Mouse (Mus musculus): ENCODE results near the gene Kcnk3. TPM values are rescaled to one million over a fixed set of nuclear protein-coding genes. Genes with fewer than 3 reads are reported as not detected.
A peak's percentile ranks its signal among the peaks of the same experiment; 100 is the strongest.

The Kcnk3 gene
- polyA plus RNA-seq, 1 experiment from 2014 or later, result 11.1 TPM

GRCm38 (mm10) chr5:30611689-30612088 is 23.7 kb downstream of the Kcnk3 start:
- Histone ChIP-seq H3K36me3 (ENCODE audit: control insufficient read depth, insufficient read depth, low read length) (no peaks in the 10 kb centered on the region; the same call in 1 of the 2 replicates), H3K4me2 (replicated peaks; ENCODE audit: low read depth) (no peak overlapping the region), H3K4me1 (replicated peaks; ENCODE audit: control insufficient read depth, insufficient read depth) (peaks cover 13% of the 10 kb centered on the region), H3K9me3 (ENCODE audit: control insufficient read depth, low read length) (no peaks in the 10 kb centered on the region), H3K9ac (ENCODE audit: low read length) (no peak overlapping the region), H3K4me3 (ENCODE audit: low read depth, low read length) (no peak overlapping the region), H3K27ac (replicated peaks) (no peak overlapping the region), H3K27me3 (ENCODE audit: control insufficient read depth, insufficient read depth, low read length) (no peaks in the 10 kb centered on the region)
- WGBS, result 39% methylated on average over 3 of the region's 3 CpGs
- no peak for TF ChIP-seq EP300 (optimal IDR thresholded peaks at IDR 0.05)
- no peak for TF ChIP-seq CTCF (IDR thresholded peaks at IDR 0.05; ENCODE audit: low read depth)
- ATAC-seq (ENCODE audit: low FRiP score, low TSS enrichment) (no peak), DNase-seq (ENCODE audit: low spot score) (no peak)

GRCm38 (mm10) chr5:30612575-30612974 is 24.6 kb downstream of the Kcnk3 start:
- Histone ChIP-seq H3K4me3 (ENCODE audit: low read depth, low read length) (no peak overlapping the region), H3K4me2 (replicated peaks; ENCODE audit: low read depth) (no peak overlapping the region), H3K27ac (replicated peaks) (no peak overlapping the region), H3K9me3 (ENCODE audit: control insufficient read depth, low read length) (no peaks in the 10 kb centered on the region), H3K4me1 (replicated peaks; ENCODE audit: control insufficient read depth, insufficient read depth) (peaks cover 13% of the 10 kb centered on the region), H3K27me3 (ENCODE audit: control insufficient read depth, insufficient read depth, low read length) (no peaks in the 10 kb centered on the region), H3K36me3 (ENCODE audit: control insufficient read depth, insufficient read depth, low read length) (no peaks in the 10 kb centered on the region), H3K9ac (ENCODE audit: low read length) (no peak overlapping the region)
- 50% methylated on average over 4 of the region's 4 CpGs for WGBS
- ATAC-seq (ENCODE audit: low FRiP score, low TSS enrichment) (peak; percentile 43; the same call in 1 of the 2 replicates), DNase-seq (ENCODE audit: low spot score) (peak; percentile 59)
- TF ChIP-seq CTCF (IDR thresholded peaks at IDR 0.05; ENCODE audit: low read depth), result no peak
- no peak for TF ChIP-seq EP300 (optimal IDR thresholded peaks at IDR 0.05)

GRCm38 (mm10) chr5:30613242-30613641 is 25.3 kb downstream of the Kcnk3 start:
- no peak for TF ChIP-seq EP300 (optimal IDR thresholded peaks at IDR 0.05)
- TF ChIP-seq CTCF (IDR thresholded peaks at IDR 0.05; ENCODE audit: low read depth), result no peak
- WGBS, result 45% methylated on average over 8 of the region's 8 CpGs
- DNase-seq (ENCODE audit: low spot score), result no peak
- Histone ChIP-seq H3K4me3 (ENCODE audit: low read depth, low read length) (no peak overlapping the region), H3K9ac (ENCODE audit: low read length) (no peak overlapping the region), H3K4me1 (replicated peaks; ENCODE audit: control insufficient read depth, insufficient read depth) (peaks cover 17% of the 10 kb centered on the region), H3K36me3 (ENCODE audit: control insufficient read depth, insufficient read depth, low read length) (no peaks in the 10 kb centered on the region), H3K4me2 (replicated peaks; ENCODE audit: low read depth) (peak overlapping the region; percentile 1; the same call in 1 of the 2 replicates), H3K27ac (replicated peaks) (peak overlapping the region; percentile 91), H3K27me3 (ENCODE audit: control insufficient read depth, insufficient read depth, low read length) (no peaks in the 10 kb centered on the region), H3K9me3 (ENCODE audit: control insufficient read depth, low read length) (no peaks in the 10 kb centered on the region)
- ATAC-seq (ENCODE audit: low FRiP score, low TSS enrichment), result no peak

DNA sequence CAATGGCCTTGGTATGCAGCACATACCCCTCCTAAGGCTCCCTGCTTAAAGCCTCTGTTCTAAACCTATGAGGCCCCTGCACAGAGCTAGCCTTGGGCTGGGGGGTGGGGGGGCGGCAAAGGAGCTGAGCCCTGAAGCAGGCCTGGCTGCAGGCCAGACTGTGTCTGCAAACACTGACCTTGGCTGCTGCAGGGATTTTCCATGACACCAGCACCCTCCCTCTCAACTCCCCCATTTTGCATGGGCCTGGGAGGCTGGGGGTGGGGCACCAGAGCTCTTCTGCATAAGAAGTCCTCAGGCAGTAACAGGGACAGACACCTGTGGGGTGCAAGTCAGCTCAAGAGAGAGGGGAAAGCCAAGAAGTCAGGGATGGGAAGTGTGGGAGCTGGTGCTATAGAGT is 26.3 kb downstream of the Kcnk3 start:
- Histone ChIP-seq H3K4me1 (replicated peaks; ENCODE audit: control insufficient read depth, insufficient read depth) (peaks cover 17% of the 10 kb centered on the region), H3K4me2 (replicated peaks; ENCODE audit: low read depth) (peak overlapping the region; percentile 38), H3K27ac (replicated peaks) (peak overlapping the region; percentile 91), H3K9ac (ENCODE audit: low read length) (peak overlapping the region; percentile 27; the same call in 1 of the 2 replicates), H3K36me3 (ENCODE audit: control insufficient read depth, insufficient read depth, low read length) (no peaks in the 10 kb centered on the region), H3K9me3 (ENCODE audit: control insufficient read depth, low read length) (no peaks in the 10 kb centered on the region), H3K4me3 (ENCODE audit: low read depth, low read length) (no peak overlapping the region), H3K27me3 (ENCODE audit: control insufficient read depth, insufficient read depth, low read length) (no peaks in the 10 kb centered on the region)
- ATAC-seq (ENCODE audit: low FRiP score, low TSS enrichment), result peak; percentile 21; the same call in 1 of the 2 replicates
- TF ChIP-seq EP300 (optimal IDR thresholded peaks at IDR 0.05) (no peak), CTCF (IDR thresholded peaks at IDR 0.05; ENCODE audit: low read depth) (no peak)
- WGBS, result 8% methylated on average over 1 of the region's 1 CpGs
- peak; percentile 81 for DNase-seq (ENCODE audit: low spot score)

DNA sequence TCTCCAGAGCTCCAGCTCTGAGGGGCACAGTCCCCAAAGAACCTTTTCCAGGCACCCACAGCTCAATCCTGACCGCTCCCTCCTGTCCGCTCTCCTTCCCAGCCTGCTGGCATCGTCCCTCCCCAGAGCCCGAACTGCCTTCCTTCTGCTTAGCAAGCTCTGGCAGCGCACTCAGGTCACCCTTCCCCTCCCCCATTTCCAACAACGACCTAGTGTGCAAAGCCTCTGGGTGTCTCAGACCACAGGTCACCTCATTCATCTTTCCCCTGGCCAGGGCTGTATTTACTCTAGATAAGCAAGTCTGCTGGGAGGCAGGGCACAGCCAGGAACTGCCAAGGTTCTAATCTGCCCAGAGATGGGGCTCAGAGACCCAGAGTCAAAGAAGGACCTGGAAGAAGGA is 27.4 kb downstream of the Kcnk3 start:
- peak; percentile 88 for DNase-seq (ENCODE audit: low spot score)
- peaks cover 17% of the 10 kb centered on the region for H3K4me1 ChIP-seq (replicated peaks; ENCODE audit: control insufficient read depth, insufficient read depth)
- TF ChIP-seq CTCF (IDR thresholded peaks at IDR 0.05; ENCODE audit: low read depth) (no peak), EP300 (optimal IDR thresholded peaks at IDR 0.05) (no peak)
- H3K4me3 ChIP-seq (ENCODE audit: low read depth, low read length), result no peak overlapping the region
- peak overlapping the region; percentile 27; the same call in 1 of the 2 replicates for H3K4me2 ChIP-seq (replicated peaks; ENCODE audit: low read depth)
- peak; percentile 83 for ATAC-seq (ENCODE audit: low FRiP score, low TSS enrichment)
- peak overlapping the region; percentile 45 for H3K9ac ChIP-seq (ENCODE audit: low read length)
- H3K36me3 ChIP-seq (ENCODE audit: control insufficient read depth, insufficient read depth, low read length), result no peaks in the 10 kb centered on the region
- H3K9me3 ChIP-seq (ENCODE audit: control insufficient read depth, low read length), result no peaks in the 10 kb centered on the region
- H3K27me3 ChIP-seq (ENCODE audit: control insufficient read depth, insufficient read depth, low read length), result no peaks in the 10 kb centered on the region
- H3K27ac ChIP-seq (replicated peaks), result peak overlapping the region; percentile 91
- WGBS, result 34% methylated on average over 6 of the region's 6 CpGs

- Histone ChIP-seq H3K36me3 (ENCODE audit: control insufficient read depth, insufficient read depth, low read length) (no peaks in the 10 kb centered on the region), H3K4me1 (replicated peaks; ENCODE audit: control insufficient read depth, insufficient read depth) (peaks cover 17% of the 10 kb centered on the region), H3K9me3 (ENCODE audit: control insufficient read depth, low read length) (no peaks in the 10 kb centered on the region), H3K4me3 (ENCODE audit: low read depth, low read length) (no peak overlapping the region), H3K4me2 (replicated peaks; ENCODE audit: low read depth) (no peak overlapping the region), H3K9ac (ENCODE audit: low read length) (no peak overlapping the region), H3K27ac (replicated peaks) (peak overlapping the region; percentile 67), H3K27me3 (ENCODE audit: control insufficient read depth, insufficient read depth, low read length) (no peaks in the 10 kb centered on the region)
- WGBS, result 58% methylated on average over 4 of the region's 4 CpGs
- ATAC-seq (ENCODE audit: low FRiP score, low TSS enrichment), result 0 out of 2 replicates have a peak, but pooled peaks have one; percentile 11
- no peak for TF ChIP-seq EP300 (optimal IDR thresholded peaks at IDR 0.05)
- TF ChIP-seq CTCF (IDR thresholded peaks at IDR 0.05; ENCODE audit: low read depth), result no peak
- DNase-seq (ENCODE audit: low spot score), result no peak
These were observed 27.8 kb downstream of the Kcnk3 start for GRCm38 (mm10) chr5:30615819-30616218.

Measured in stomach, postnatal 0 days (tissue).